Mouse (Mus musculus): Measurements from ENCODE around the gene Zfp865. TPM values are rescaled to one million over a fixed set of nuclear protein-coding genes. Genes with fewer than 3 reads are reported as not detected.
"Not testable (repeated sequence)": the region's sequence is repeated elsewhere in the genome, so short reads cannot be mapped to it uniquely, and the experiment has no call there.

The Zfp865 gene
- polyA plus RNA-seq, 1 experiment from 2014 or later, result 5.1 TPM

DNA sequence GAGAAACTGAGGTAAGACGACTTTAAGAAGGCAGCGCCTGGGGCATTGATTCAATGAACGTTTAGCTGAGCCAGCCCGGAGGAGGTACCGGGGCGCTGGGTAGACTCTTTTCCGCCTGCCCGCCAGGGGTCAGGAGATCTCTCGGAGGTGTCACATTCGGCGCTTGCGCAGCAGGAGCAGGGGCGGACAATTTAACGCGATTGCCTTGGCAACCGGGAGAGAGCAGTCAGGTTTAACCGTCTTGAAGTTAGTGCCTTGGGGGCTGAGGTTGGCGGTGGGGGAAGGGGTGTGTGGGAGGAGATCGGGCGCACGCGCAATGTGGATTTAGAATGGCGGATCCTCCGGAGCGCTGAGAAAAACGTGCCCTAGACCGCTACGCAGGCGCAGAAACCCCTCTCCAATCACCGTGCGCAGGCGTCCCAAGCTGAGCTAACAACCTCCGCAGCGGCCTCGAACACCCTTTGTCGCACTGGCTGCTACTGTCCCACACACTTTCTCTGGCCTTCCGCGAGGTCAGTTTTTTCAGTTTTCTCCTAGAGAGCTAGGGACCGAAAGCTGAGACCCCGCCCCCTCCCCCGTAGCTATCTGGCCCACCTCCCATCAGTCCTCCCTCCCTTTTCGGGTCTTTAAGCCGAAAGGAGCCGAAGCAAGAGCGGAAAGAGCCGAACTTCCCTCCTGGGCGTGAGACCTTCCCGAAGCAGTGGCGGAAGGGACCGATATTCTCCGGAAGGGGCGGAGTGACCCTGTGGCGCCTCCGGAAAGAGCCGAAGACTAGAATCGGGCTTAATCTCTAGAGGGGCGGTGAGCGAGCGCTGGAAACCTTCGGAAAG lies 41.0 kb downstream of the Zfp865 start:
- H3K4me3 ChIP-seq (ENCODE audit: low read depth, low read length), result peak overlapping the region; percentile 80
- peak; percentile 87 for ATAC-seq (ENCODE audit: low FRiP score)
- no peaks in the 10 kb centered on the region for H3K9me3 ChIP-seq (ENCODE audit: control insufficient read depth, low read length)
- DNase-seq (ENCODE audit: low spot score, missing footprints), result peak; percentile 100
- WGBS, result under 1% methylated on average over 60 of the region's 60 CpGs
- peak overlapping the region; percentile 99 for H3K27ac ChIP-seq (ENCODE audit: low read depth, low read length)
- peaks cover 26% of the 10 kb centered on the region for H3K27me3 ChIP-seq (ENCODE audit: control insufficient read depth, insufficient read depth, low read length)
- H3K4me2 ChIP-seq, result peak overlapping the region; percentile 92
- H3K9ac ChIP-seq (ENCODE audit: low read length), result peak overlapping the region; percentile 93
- peaks cover 2% of the 10 kb centered on the region; the same call in 1 of the 2 replicates for H3K36me3 ChIP-seq (ENCODE audit: control insufficient read depth, insufficient read depth, low read length)
- peaks cover 28% of the 10 kb centered on the region for H3K4me1 ChIP-seq (ENCODE audit: control insufficient read depth, insufficient read depth, low read length)

DNA sequence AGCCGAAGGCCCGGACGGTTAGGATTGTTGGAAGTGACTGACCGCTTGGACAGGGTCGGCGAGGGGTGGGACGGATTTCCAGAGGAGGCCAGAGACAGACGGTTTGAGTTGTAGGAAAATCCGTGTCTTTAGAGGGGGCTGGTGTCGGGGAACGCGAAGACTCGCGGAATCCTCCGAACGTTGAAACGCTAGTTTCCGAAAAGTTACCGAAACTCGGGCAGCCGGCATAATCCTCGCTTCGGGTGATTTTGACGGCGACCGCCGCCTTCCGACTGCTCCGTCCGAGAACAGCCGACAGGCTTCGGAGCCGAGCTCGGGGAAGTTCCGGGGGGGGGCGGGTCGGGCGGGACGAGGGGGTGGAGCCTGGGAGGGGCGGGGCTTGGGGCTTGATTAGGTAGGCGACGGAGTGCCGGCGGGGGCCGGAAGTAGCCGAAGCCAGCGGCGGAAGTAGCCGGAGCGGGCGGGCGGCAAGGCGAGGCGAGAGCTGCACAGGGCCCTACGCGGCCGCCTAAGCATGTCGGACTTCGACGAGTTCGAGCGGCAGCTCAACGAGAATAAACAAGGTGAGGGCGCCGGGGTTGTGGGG lies 41.7 kb downstream of the Zfp865 start, which contains the start of gene U2af2:
Gene U2af2, plus strand, starts transcription at position 370 of the 586 bp plus-strand sequence.
- peak within 1 kb of the TSS; percentile 92 for H3K4me2 ChIP-seq
- peak within 1 kb of the TSS; percentile 80 for H3K4me3 ChIP-seq (ENCODE audit: low read depth, low read length)
- peak; percentile 83 for ATAC-seq (ENCODE audit: low FRiP score)
- peaks cover 25% of the 10 kb centered on the region for H3K4me1 ChIP-seq (ENCODE audit: control insufficient read depth, insufficient read depth, low read length)
- peaks cover 8% of the 10 kb centered on the region; the same call in 1 of the 2 replicates for H3K36me3 ChIP-seq (ENCODE audit: control insufficient read depth, insufficient read depth, low read length)
- WGBS, result under 1% methylated on average over 56 of the region's 65 CpGs
- DNase-seq (ENCODE audit: low spot score, missing footprints), result no peak
- H3K27ac ChIP-seq (ENCODE audit: low read depth, low read length), result peak within 1 kb of the TSS; percentile 99
- H3K9ac ChIP-seq (ENCODE audit: low read length), result peak within 1 kb of the TSS; percentile 93
- H3K27me3 ChIP-seq (ENCODE audit: control insufficient read depth, insufficient read depth, low read length), result peaks cover 19% of the 10 kb centered on the region
- no peaks in the 10 kb centered on the region for H3K9me3 ChIP-seq (ENCODE audit: control insufficient read depth, low read length)

DNA sequence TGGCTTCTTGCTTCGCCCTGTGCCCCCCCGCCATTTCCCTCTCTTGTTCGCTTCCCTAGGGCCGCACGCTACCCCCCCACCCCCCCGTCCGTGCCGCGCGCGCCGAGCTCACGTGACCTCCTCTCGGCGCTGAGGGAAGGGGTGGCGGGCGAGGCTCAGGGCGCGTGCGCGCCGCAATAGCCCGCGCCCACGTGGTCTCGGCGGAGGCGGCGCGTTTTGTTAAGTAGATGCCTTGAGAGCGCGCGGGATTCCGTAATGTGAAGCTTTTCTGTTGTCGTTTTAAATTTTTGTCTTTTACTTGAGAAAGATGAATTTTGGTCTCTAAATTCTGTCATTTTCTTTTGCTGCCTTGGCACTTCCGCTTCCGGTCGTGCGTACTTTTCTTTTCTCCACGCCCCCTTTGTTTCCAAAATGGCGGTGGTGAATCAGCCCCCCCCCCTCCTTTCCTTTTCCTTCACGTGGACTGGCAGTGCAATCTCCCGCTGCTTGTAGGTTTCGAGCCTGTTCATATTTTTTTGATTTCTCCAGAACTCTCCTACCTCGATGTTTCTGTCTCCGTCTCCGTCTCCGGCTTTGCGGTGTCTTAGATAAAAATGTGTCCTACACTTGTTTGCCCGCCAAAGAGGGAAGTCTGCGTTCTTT lies 42.3 kb downstream of the Zfp865 start:
- under 1% methylated on average over 44 of the region's 51 CpGs for WGBS
- DNase-seq (ENCODE audit: low spot score, missing footprints) (peak; percentile 98), ATAC-seq (ENCODE audit: low FRiP score) (peak; percentile 66)
- Histone ChIP-seq H3K9me3 (ENCODE audit: control insufficient read depth, low read length) (no peaks in the 10 kb centered on the region), H3K9ac (ENCODE audit: low read length) (peak overlapping the region; percentile 93), H3K36me3 (ENCODE audit: control insufficient read depth, insufficient read depth, low read length) (peaks cover 8% of the 10 kb centered on the region; the same call in 1 of the 2 replicates), H3K4me2 (peak overlapping the region; percentile 92), H3K27me3 (ENCODE audit: control insufficient read depth, insufficient read depth, low read length) (peaks cover 12% of the 10 kb centered on the region), H3K4me3 (ENCODE audit: low read depth, low read length) (peak overlapping the region; percentile 80), H3K4me1 (ENCODE audit: control insufficient read depth, insufficient read depth, low read length) (peaks cover 22% of the 10 kb centered on the region), H3K27ac (ENCODE audit: low read depth, low read length) (peak overlapping the region; percentile 99)

DNA sequence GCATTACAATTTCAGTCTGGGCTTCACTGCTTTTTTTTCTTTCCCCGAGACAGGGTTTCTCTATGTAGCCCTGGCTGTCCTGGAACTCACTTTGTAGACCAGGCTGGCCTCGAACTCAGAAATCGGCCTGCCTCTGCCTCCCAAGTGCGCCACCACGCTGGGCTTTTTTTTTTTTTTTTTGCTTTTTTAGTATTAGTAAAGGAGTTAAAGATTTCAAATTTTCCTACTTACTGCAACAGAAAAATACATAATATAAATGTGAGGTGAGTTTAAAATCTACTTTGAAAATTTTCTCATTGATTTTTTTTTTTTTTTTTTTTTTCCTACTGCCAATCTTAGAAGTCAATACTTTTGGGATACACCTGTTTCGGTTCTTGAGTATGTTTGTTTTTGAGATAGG lies 44.7 kb downstream of the Zfp865 start:
- no peak overlapping the region for H3K4me2 ChIP-seq
- DNase-seq (ENCODE audit: low spot score, missing footprints), result no peak
- no peaks in the 10 kb centered on the region for H3K9me3 ChIP-seq (ENCODE audit: control insufficient read depth, low read length)
- 93% methylated on average over 6 of the region's 6 CpGs for WGBS
- ATAC-seq (ENCODE audit: low FRiP score), result no peak
- peaks cover 19% of the 10 kb centered on the region for H3K4me1 ChIP-seq (ENCODE audit: control insufficient read depth, insufficient read depth, low read length)
- no peaks in the 10 kb centered on the region for H3K27me3 ChIP-seq (ENCODE audit: control insufficient read depth, insufficient read depth, low read length)
- H3K27ac ChIP-seq (ENCODE audit: low read depth, low read length), result no peak overlapping the region
- H3K36me3 ChIP-seq (ENCODE audit: control insufficient read depth, insufficient read depth, low read length), result peaks cover 25% of the 10 kb centered on the region; the same call in 1 of the 2 replicates
- H3K4me3 ChIP-seq (ENCODE audit: low read depth, low read length), result no peak overlapping the region
- no peak overlapping the region for H3K9ac ChIP-seq (ENCODE audit: low read length)

DNA sequence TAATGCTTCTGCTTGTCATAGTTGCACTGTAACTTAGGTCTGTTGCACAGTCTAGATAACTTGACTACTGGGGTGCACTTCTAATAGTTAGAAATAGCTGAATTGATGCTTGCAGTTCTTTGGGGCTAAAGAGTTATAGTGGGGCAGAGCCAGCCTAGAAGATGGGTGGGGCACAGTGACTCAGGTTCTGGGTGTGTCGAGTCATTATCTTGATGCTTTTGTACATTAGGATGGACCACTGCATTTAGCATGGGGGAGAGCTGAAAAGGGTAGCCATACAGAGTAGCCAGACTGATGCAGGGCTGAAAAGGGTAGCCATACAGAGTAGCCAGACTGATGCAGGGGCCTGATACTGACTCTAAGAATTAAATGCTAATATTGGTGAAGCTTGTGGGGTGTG lies 53.4 kb downstream of the Zfp865 start:
- Histone ChIP-seq H3K27me3 (ENCODE audit: control insufficient read depth, insufficient read depth, low read length) (no peaks in the 10 kb centered on the region), H3K9ac (ENCODE audit: low read length) (no peak overlapping the region), H3K36me3 (ENCODE audit: control insufficient read depth, insufficient read depth, low read length) (peaks cover 47% of the 10 kb centered on the region), H3K4me3 (ENCODE audit: low read depth, low read length) (no peak overlapping the region), H3K27ac (ENCODE audit: low read depth, low read length) (no peak overlapping the region), H3K4me1 (ENCODE audit: control insufficient read depth, insufficient read depth, low read length) (no peaks in the 10 kb centered on the region), H3K9me3 (ENCODE audit: control insufficient read depth, low read length) (no peaks in the 10 kb centered on the region), H3K4me2 (no peak overlapping the region)
- DNase-seq (ENCODE audit: low spot score, missing footprints) (no peak), ATAC-seq (ENCODE audit: low FRiP score) (no peak)
- 86% methylated on average over 1 of the region's 1 CpGs for WGBS

DNA sequence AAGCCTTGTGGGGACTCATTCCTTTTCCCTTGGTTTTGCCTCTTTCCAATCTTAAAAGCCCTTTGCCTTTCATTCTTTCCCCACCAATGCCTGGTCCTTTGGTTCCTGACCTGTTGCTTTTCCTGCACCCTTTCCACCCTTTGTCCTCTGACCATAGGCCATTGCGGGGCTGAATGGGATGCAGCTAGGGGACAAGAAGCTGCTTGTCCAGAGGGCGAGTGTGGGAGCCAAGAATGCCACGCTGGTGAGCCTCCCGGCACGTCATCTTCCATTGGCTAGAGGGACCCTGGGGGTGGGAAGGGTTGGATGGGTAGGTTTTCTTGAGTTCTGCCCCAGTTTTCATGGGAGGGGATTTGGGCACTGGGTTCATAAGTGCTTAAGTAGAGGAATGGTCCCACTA lies 54.8 kb downstream of the Zfp865 start:
- 89% methylated on average over 5 of the region's 5 CpGs for WGBS
- DNase-seq (ENCODE audit: low spot score, missing footprints) (no peak), ATAC-seq (ENCODE audit: low FRiP score) (no peak)
- H3K4me3 ChIP-seq (ENCODE audit: low read depth, low read length), result no peak overlapping the region
- H3K9me3 ChIP-seq (ENCODE audit: control insufficient read depth, low read length), result no peaks in the 10 kb centered on the region
- H3K36me3 ChIP-seq (ENCODE audit: control insufficient read depth, insufficient read depth, low read length), result peaks cover 39% of the 10 kb centered on the region
- H3K27ac ChIP-seq (ENCODE audit: low read depth, low read length), result no peak overlapping the region
- H3K4me1 ChIP-seq (ENCODE audit: control insufficient read depth, insufficient read depth, low read length), result no peaks in the 10 kb centered on the region
- no peak overlapping the region for H3K9ac ChIP-seq (ENCODE audit: low read length)
- no peak overlapping the region for H3K4me2 ChIP-seq
- H3K27me3 ChIP-seq (ENCODE audit: control insufficient read depth, insufficient read depth, low read length), result no peaks in the 10 kb centered on the region

DNA sequence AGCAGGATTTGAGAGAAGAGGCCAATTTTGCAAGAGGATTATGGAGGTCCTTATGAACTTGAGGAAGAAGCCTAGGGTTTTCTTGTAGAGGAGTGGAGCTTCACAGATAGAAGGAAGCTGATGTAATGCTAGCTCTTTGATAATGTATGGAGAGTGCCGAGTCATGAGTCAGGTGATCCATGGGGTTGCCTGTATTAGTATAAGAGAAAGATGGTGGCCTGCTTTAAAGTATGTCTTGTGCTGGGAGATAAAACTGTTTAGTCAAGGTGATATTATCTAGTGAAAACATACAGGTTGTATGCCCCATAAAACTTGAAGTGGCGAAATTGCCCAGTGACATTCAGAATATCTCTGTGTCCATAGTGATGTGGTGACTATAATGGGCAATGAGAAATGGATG lies 56.8 kb downstream of the Zfp865 start:
- DNase-seq (ENCODE audit: low spot score, missing footprints), result no peak
- H3K36me3 ChIP-seq (ENCODE audit: control insufficient read depth, insufficient read depth, low read length), result peaks cover 29% of the 10 kb centered on the region; the same call in 1 of the 2 replicates
- WGBS, result 91% methylated on average over 2 of the region's 2 CpGs

DNA sequence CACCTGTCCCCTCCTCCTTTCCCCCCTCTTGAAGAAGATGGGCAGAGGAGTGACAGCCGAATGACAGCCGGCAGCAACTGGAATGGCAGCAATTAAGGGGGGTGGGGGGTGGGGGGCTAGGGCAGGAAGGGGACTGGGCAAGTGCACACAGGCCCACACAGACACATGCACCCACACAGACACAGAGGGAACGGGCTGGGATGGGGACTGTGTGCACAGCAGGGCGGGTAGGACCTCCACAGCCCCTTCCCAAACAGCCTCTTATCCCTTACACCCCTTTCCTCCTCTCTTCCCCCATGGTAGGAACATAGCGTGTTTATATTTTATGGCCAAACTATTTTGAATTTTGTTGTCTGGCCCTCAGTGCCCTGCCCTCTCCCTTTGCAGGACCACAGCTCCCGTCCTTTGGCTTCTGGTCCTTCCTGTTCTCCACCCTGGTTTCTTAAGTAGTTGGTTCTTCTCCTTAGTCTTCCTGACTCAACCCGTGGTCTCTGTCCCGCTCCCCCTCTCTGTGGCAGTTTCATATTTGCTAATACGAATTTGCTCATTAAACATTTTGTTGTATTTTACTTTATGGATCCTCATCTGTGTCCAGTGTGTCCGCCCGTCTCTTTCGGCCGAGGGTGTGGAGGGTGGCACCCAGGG lies 59.3 kb downstream of the Zfp865 start:
- not testable (repeated sequence) for H3K27ac ChIP-seq (ENCODE audit: low read depth, low read length); DNase-seq (ENCODE audit: low spot score, missing footprints); H3K27me3 ChIP-seq (ENCODE audit: control insufficient read depth, insufficient read depth, low read length); H3K9me3 ChIP-seq (ENCODE audit: control insufficient read depth, low read length)
- 40% methylated on average over 8 of the region's 13 CpGs for WGBS
- Histone ChIP-seq H3K4me1 (ENCODE audit: control insufficient read depth, insufficient read depth, low read length) (peaks cover 12% of the 10 kb centered on the region), H3K4me3 (ENCODE audit: low read depth, low read length) (peak overlapping the region; percentile 98), H3K36me3 (ENCODE audit: control insufficient read depth, insufficient read depth, low read length) (peaks cover 27% of the 10 kb centered on the region), H3K9ac (ENCODE audit: low read length) (peak overlapping the region; percentile 96; the same call in 1 of the 2 replicates), H3K4me2 (peak overlapping the region; percentile 60; the same call in 1 of the 2 replicates)
- peak; percentile 49 for ATAC-seq (ENCODE audit: low FRiP score)

More for the DNA sequence above, 56.8 kb downstream of the Zfp865 start:
- Histone ChIP-seq H3K4me3 (ENCODE audit: low read depth, low read length) (no peak overlapping the region), H3K27me3 (ENCODE audit: control insufficient read depth, insufficient read depth, low read length) (no peaks in the 10 kb centered on the region), H3K9ac (ENCODE audit: low read length) (no peak overlapping the region), H3K4me2 (no peak overlapping the region), H3K4me1 (ENCODE audit: control insufficient read depth, insufficient read depth, low read length) (peaks cover 10% of the 10 kb centered on the region), H3K9me3 (ENCODE audit: control insufficient read depth, low read length) (no peaks in the 10 kb centered on the region), H3K27ac (ENCODE audit: low read depth, low read length) (no peak overlapping the region)
- no peak for ATAC-seq (ENCODE audit: low FRiP score)
